Mouse (Mus musculus) layer of hippocampus, adult 2 months (tissue): ENCODE data around the gene Hs6st2. TPM values are rescaled to one million over a fixed set of nuclear protein-coding genes. Genes with fewer than 3 reads are reported as not detected.

Source experiments
- DNase-seq, 2 experiments: peaks; one replicate each; pipeline ENCODE4 v3.0.0; 2022; ENCODE audit warnings: low spot score in 2 of 2
- H3K27ac ChIP-seq: fragments of 200-600 bp; 2 replicates; pipeline ENCODE4 v1.8.1; 2022
- H3K4me3 ChIP-seq: fragments of 200-600 bp; 2 replicates; pipeline ENCODE4 v1.8.1; 2022; ENCODE audit warnings: mild to moderate bottlenecking
- CTCF ChIP-seq: fragments of 200-600 bp; conservative IDR thresholded peaks from 2 replicates; pipeline ENCODE4 v1.8.1; 2022; ENCODE audit warnings: antibody characterized with exemption, mild to moderate bottlenecking, moderate library complexity
- total RNA-seq, 2 experiments: library from RNA; stranded (reverse); gene quantifications; 2 replicates each; pipeline ENCODE4 v1.2.3; 2021

Gene Hs6st2
- total RNA-seq, 2 experiments from 2014 or later = 24.0 to 25.9 TPM

GRCm38 (mm10) chrX:51397457-51397856 is 284.2 kb downstream of the Hs6st2 start:
- peak; percentile 78 for TF ChIP-seq CTCF
- H3K4me3 ChIP-seq = no peak overlapping the region
- no peak overlapping the region for H3K27ac ChIP-seq
- peak in 1 of 2 experiments; percentile 12 for DNase-seq

- peak; percentile 61 to 74 for DNase-seq
- peak; percentile 82 for TF ChIP-seq CTCF
- Histone ChIP-seq H3K4me3 (no peak overlapping the region), H3K27ac (no peak overlapping the region)
Observed at GRCm38 (mm10) chrX:51374670-51375069, 307.0 kb downstream of the Hs6st2 start.

- H3K4me3 ChIP-seq = no peak overlapping the region
- no peak overlapping the region for H3K27ac ChIP-seq
- peak; percentile 70 for TF ChIP-seq CTCF
- no peak for DNase-seq
Observed at GRCm38 (mm10) chrX:51372477-51373239, 309.0 kb downstream of the Hs6st2 start.

GRCm38 (mm10) chrX:51349682-51350081 is 332.0 kb downstream of the Hs6st2 start:
- TF ChIP-seq CTCF = no peak
- no peak overlapping the region for H3K4me3 ChIP-seq

GRCm38 (mm10) chrX:51343595-51343994 is 338.1 kb downstream of the Hs6st2 start:
- no peak for DNase-seq
- Histone ChIP-seq H3K27ac (no peak overlapping the region), H3K4me3 (no peak overlapping the region)
- no peak for TF ChIP-seq CTCF

More at GRCm38 (mm10) chrX:51349682-51350081, 332.0 kb downstream of the Hs6st2 start:
- H3K27ac ChIP-seq = no peak overlapping the region
- no peak for DNase-seq

Other genes starting within 250 kb of the Hs6st2 start
- not detected for gene Usp26, start 119.4 kb upstream of the Hs6st2 start, total RNA-seq